Mouse (Mus musculus) lung, postnatal 0 days (tissue): ENCODE measurements at regions not wholly inside any gene's neighbourhood (a gene's known extent, or its start where the extent isn't known, plus 50 kb on each side); places are given as distances from the start of the nearest gene placed in this dataset.

Experiments used
- CTCF ChIP-seq: IDR thresholded peaks from 2 replicates; pipeline ENCODE4 v1.5.1; 2016; ENCODE audit warnings: antibody characterized with exemption, mild to moderate bottlenecking
- EP300 ChIP-seq: IDR thresholded peaks from 2 replicates; pipeline ENCODE4 v1.6.1; 2016; ENCODE audit warnings: antibody characterized with exemption, mild to moderate bottlenecking, control low read depth

DNA sequence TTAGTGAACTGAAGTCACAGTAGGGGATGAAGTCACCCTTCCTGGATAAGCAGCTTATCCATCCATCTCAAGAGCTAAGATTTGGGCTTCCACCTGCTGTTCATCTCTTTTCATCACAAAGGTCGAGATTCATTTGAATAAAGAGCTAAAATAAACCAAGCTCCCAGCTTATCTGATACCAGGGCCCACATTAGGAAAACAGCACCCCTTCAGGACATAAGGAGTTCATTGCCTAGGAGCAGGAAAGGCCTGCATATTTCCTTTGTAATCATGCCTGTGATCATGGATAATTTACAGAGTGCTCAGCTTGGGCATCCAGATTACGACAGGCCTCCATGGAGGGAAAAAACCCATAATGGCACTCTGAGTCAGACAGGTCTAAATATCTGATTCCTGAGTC lies 190.7 kb upstream of the Klhl29 start:
- TF ChIP-seq CTCF (no peak), EP300 (no peak)
